Mouse (Mus musculus) spleen, adult 10 weeks (tissue): Measurements from ENCODE around the gene Dbi. TPM values are rescaled to one million over a fixed set of nuclear protein-coding genes. Genes with fewer than 3 reads are reported as not detected.

Experiments
- polyA plus RNA-seq: library from polyadenylated mRNA; stranded (reverse); fragments of 350-450 nt; fragmentation: Illumina TruSeq; extraction: RNeasy Lipid Tissue Mini Kit (QIAGEN cat#74804); gene quantifications from one replicate; pipeline ENCODE4 v1.2.3, GENCODE M21; 2015; ENCODE audit warnings: low replicate concordance; ENCODE audit not compliant: insufficient read depth

The Dbi gene
- polyA plus RNA-seq: 168 TPM

GRCm38 (mm10) chr1:120120969-120121811 lies at the start of gene Dbi, which contains the start of gene 3110009E18Rik:
Dbi (minus strand) TSS chr1:120121078.
3110009E18Rik (plus strand) TSS chr1:120121187.

GRCm38 (mm10) chr1:120073519-120074306 lies 47.2 kb downstream of the Dbi start, which contains the start of gene Tmem37:
Tmem37 (minus strand) TSS chr1:120074074.

Other genes with a start within 250 kb of the Dbi start
- 5.5 TPM for gene Tmem177, start 207.9 kb downstream of the Dbi start, polyA plus RNA-seq
- not detected for gene Cfap221, start 123.8 kb downstream of the Dbi start, polyA plus RNA-seq
- not detected for gene Sctr, start 114.2 kb downstream of the Dbi start, polyA plus RNA-seq
- gene Tmem37, start 47.0 kb downstream of the Dbi start, polyA plus RNA-seq: 3.6 TPM
- gene 3110009E18Rik, start 109 bp upstream of the Dbi start, polyA plus RNA-seq: 17.9 TPM
- 2.3 TPM for gene Steap3, start 151.6 kb upstream of the Dbi start, polyA plus RNA-seq
- gene C1ql2, start 219.5 kb upstream of the Dbi start, polyA plus RNA-seq: not detected